Mouse (Mus musculus) stomach, postnatal 0 days (tissue): ENCODE results near the gene Skap2.

ENCODE experiments used
- CTCF ChIP-seq: IDR thresholded peaks from 2 replicates; pipeline ENCODE4 v1.5.1; 2016; ENCODE audit warnings: antibody characterized with exemption, low read depth, mild to moderate bottlenecking, moderate library complexity
- EP300 ChIP-seq: optimal IDR thresholded peaks from 2 replicates; pipeline ENCODE3; 2016; ENCODE audit warnings: antibody characterized with exemption

- TF ChIP-seq CTCF = no peak
- TF ChIP-seq EP300 = no peak
Observed at GRCm38 (mm10) chr6:52058120-52058519, 45.8 kb upstream of the Skap2 start.
